Mouse (Mus musculus) T-cell, adult 66 days (primary cell): Measurements from ENCODE around the gene R3hdm1. TPM values are rescaled to one million over a fixed set of nuclear protein-coding genes. Genes with fewer than 3 reads are reported as not detected.

Experiments used
- total RNA-seq, 2 experiments: library from RNA; stranded (reverse); gene quantifications; 3 replicates in 1 of 2; 4 replicates in 1 of 2; pipeline ENCODE4 v1.2.4; 2023

R3hdm1 gene
- 100 to 1,000 TPM; 130 to 136 TPM for total RNA-seq

DNA sequence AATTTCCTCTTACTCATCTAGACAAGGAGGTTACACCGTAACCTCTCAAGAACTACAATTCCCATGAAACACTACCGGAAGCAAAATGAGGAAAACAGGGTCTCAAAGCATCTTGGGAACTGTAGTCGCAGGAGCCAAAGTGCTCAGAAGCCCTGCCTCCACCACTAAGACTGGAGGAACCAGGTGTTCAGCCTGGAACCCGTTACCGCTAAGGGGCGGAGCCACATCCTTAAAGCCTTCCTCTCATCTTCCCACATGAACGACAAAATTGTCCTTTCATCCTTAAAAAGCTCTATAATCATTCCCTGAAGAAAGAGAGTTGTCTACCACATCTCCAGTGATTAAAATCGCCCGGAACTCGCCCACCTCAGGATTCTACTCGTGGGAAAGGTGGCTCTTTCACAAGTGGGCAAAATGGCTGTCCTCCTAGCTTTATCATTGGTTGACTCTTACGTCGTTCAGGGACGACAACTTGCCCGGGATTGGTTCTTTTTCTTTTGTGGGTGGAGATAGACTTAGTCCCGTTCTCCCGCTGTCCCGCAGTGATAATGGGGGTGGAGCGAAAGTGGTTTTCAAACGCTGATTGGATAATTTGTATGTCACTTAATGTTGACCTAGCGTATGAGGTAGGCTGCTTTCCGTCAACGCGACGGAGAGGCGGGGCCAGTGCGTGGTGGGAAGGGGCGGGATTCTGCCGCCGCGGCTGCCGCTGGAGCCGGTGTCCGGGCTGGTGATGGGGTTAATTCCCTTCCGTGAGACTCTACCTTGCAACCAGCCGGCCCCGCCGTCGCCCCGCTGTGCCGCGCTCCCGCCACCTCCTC, at the start of gene R3hdm1, which contains the start of gene Zranb3:
Gene R3hdm1, plus strand, starts transcription at position 661 of the 821 bp plus-strand sequence.
Gene Zranb3, minus strand, starts transcription at position 407 of the 821 bp plus-strand sequence.

DNA sequence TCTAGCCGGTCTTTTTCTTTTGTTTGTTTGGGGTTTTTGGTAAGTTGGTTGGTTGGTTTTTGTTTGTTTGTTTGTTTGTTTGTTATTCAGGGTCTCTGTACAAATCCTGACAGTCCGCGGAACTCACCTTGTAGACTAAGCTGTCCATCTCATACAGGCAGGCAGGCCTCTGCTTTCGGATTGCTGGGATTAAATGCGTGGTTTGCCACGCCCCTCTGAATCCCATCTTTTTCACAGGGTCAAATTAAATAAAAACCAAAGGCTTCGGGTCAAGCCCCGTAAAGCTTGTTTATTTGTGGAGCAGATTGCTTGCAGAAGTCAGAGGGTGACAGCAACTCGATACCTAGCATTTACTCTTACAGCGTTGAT, 140.5 kb downstream of the R3hdm1 start, which contains the start of gene Ubxn4:
Gene Ubxn4, plus strand, starts transcription at position 338 of the 369 bp plus-strand sequence.

Other genes with a start within 250 kb of the R3hdm1 start
- under 1 TPM; 0.15 to 0.47 TPM for gene Map3k19, start 248.3 kb upstream of the R3hdm1 start, total RNA-seq
- 10 to 100 TPM; 66.3 to 71.5 TPM for gene Rab3gap1, start 234.5 kb upstream of the R3hdm1 start, total RNA-seq
- 1 to 10 TPM; 6.5 to 9.5 TPM for gene Zranb3, start 254 bp upstream of the R3hdm1 start, total RNA-seq
- 10 to 100 TPM; 93.5 to 98.9 TPM for gene Ubxn4, start 140.7 kb downstream of the R3hdm1 start, total RNA-seq
- gene Lct, start 225.0 kb downstream of the R3hdm1 start, total RNA-seq = under 1 TPM; 0.12 to 0.24 TPM